Mouse (Mus musculus): ENCODE results near the gene Bex1.

Bex1 gene

GRCm38 (mm10) chrX:136171189-136172117 is 43.9 kb downstream of the Bex1 start:
- peak; percentile 11 for DNase-seq (ENCODE audit: low spot score)

GRCm38 (mm10) chrX:136170625-136171024 is 44.7 kb downstream of the Bex1 start:
- no peak for DNase-seq (ENCODE audit: low spot score)

All from urinary bladder, postnatal 10 days (tissue).